Mouse (Mus musculus) large intestine, adult 2 months (tissue): Measurements from ENCODE around the gene Plekhs1. TPM values are rescaled to one million over a fixed set of nuclear protein-coding genes. Genes with fewer than 3 reads are reported as not detected.
A peak's percentile ranks its signal among the peaks of the same experiment; 100 is the strongest.

Experiments
- DNase-seq: peaks from one replicate; pipeline ENCODE4 v3.0.0-alpha.2; 2012; ENCODE audit warnings: low read depth, low spot score
- WGBS: fragments of 180-500 bp; shearing (Covaris S2); methylation state at CpG from one replicate; pipeline ENCODE4 v1.1.7; 2018; 5-methylcytosine and 5-hydroxymethylcytosine counted together
- polyA plus RNA-seq: library from polyadenylated mRNA; depleted of rRNA; stranded (reverse); fragments of >200 nt; gene quantifications from 2 replicates; pipeline ENCODE4 v1.2.3, GENCODE M21; 2012; rRNA removed

Gene Plekhs1
- polyA plus RNA-seq, result 0.43 TPM in 2 replicates

GRCm38 (mm10) chr19:56461522-56462101 is at the start of gene Plekhs1:
TSS of gene Plekhs1 (plus strand) at chr19:56461640.
- no peak for DNase-seq
- WGBS, result 28% methylated on average over 10 of the region's 10 CpGs

- 29% methylated on average over 4 of the region's 4 CpGs for WGBS
- DNase-seq, result peak; percentile 92
Observed at GRCm38 (mm10) chr19:56418404-56418803, 43.0 kb upstream of the Plekhs1 start.

DNA sequence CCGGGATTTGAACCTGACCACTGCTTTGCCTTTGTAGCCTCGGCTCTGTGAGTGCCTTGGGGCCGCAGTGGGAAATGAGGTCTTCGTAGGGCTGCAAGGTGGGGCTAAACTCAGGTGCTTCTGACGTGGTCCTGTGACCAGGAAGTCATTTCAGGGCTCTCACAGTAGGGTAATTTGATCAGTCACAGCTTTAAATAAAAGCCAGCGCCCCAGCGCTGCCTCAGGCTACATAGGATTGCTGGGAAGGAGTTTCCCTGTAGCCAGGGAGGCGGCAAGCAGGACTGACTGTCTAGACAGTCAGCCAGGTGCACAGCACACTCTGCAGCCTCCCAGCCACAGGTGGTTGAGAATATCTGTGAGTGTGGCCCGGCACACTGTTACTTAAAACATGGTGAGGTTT is 42.0 kb upstream of the Plekhs1 start:
- 35% methylated on average over 9 of the region's 9 CpGs for WGBS
- no peak for DNase-seq

DNA sequence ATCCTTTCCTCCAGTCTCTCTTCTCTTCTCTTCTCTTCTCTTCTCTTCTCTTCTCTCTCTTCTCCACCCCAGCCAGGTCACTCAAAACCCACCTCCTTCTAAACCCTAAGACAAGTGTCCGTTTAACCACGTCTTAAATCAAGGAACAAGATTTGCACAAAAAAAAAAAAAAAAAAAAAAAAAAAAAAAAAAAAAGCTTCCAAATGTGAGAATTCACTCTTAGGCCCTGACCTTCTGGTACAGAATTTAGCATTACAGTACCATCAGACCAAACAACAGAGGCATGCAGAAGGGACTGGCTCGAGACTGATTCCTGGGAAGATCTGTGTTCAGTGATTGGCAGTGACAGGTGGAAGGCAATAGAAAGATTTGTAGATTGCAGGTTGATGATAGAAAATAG is 41.1 kb upstream of the Plekhs1 start:
- WGBS, result 88% methylated on average over 3 of the region's 3 CpGs
- DNase-seq, result no peak

DNA sequence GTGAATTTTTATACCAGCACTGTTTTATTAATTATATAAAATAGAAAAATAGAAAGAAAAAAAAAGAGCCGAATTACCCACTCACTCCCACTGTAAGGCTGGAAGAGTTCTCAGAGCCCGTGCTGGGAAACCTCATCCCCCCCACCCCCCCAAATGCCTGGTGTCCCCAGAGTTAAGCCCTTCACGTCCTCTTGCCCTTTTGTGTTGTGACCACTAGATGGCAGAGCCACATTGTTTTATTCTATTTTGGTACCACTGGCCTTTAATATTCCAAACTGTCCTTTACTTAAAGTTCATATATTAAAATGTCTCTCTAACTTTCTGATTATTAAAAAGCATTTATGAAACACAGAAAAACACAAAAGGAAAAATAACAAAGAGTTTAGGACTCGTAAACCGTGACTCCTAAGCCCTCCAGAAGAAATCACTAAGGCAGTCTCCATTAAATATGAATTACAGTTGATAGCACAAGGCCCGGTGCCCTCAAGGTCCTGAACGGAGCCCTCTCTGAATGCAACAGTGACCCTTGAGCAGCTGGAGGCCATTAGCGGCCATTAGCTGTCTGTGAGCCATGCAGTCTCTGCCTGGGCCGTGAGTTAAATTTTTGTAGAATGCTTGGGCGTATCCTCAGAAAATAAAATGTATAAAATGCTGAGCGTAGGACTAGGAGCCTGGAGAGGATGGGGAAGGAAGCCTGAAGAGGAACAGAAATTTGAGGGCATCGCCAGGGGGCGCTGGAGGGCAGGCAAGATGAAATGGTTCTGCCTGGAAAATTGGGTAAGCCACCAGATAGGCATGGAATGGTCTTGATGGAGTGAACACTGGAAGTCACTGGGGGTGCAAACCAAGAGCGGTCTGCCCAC is 38.7 kb upstream of the Plekhs1 start:
- WGBS, result 41% methylated on average over 14 of the region's 14 CpGs
- no peak for DNase-seq

DNA sequence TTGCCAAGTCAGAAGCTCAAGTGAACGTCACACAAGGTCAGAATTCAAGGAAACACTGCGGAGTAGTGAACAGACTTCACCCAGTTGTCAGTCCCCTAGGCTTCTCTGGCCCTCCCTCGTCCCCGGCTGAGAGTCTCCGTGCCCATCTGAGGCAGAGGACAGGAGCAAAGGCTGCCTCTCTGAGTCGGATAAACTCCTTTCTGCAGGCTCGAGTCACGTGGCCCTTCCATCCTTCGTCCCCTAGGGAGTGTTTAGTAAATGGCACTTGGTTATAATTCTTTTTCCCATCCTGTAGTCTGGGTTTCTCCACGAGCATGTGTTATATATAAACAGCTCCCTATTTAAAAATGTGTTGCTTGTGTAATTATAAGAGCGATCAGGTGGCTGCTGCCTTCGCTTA is 38.1 kb upstream of the Plekhs1 start:
- 68% methylated on average over 12 of the region's 12 CpGs for WGBS
- no peak for DNase-seq

- WGBS, result 71% methylated on average over 17 of the region's 17 CpGs
- DNase-seq, result no peak
Observed at GRCm38 (mm10) chr19:56424606-56425395, 36.6 kb upstream of the Plekhs1 start.

DNA sequence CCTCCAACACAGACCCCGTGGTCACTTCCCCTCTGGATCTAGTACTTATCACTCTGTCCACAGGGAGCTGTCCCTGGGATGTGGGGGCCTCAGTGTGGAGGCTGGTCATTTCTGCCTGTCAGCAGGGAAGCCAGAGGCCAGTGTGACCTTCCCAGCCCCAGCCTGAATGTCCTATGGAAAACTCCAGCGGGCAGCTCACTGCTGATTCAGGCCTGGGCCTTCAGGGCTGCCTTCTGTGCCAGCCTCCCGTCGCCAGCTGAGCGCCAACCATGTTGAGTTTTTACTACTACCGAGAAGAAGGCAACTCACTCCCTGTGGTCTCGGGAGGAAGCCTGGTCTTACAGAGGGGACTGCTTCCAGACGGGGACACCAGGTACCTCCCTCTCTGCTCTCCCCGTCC is 35.9 kb upstream of the Plekhs1 start:
- WGBS, result 77% methylated on average over 9 of the region's 9 CpGs
- no peak for DNase-seq

- no peak for DNase-seq
- 82% methylated on average over 8 of the region's 8 CpGs for WGBS
Observed at GRCm38 (mm10) chr19:56430369-56430768, 31.1 kb upstream of the Plekhs1 start.

- WGBS, result 88% methylated on average over 10 of the region's 10 CpGs
- no peak for DNase-seq
Observed at GRCm38 (mm10) chr19:56432706-56433105, 28.7 kb upstream of the Plekhs1 start.

DNA sequence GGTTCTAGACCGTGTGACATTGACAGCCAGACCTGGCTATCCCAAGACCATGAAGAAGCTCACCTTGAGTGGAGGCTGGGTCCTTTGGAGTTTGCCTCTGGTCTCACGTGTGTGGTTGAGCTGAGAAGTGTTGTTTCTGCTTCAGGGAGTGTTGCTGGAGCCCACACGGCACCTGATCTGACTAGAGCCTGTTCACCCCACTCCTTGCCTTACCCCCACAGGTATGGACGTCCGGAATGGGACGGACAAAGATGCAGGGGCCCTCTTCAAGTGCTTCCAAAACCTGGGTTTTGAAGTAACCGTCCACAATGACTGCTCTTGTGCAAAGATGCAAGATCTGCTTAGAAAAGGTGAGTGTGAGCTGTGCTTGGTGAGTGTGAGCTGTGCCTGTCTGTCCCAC is 27.9 kb upstream of the Plekhs1 start:
- 94% methylated on average over 7 of the region's 7 CpGs for WGBS
- DNase-seq, result no peak

GRCm38 (mm10) chr19:56436380-56436779 is 25.1 kb upstream of the Plekhs1 start:
- no peak for DNase-seq
- WGBS, result 91% methylated on average over 13 of the region's 13 CpGs

- WGBS, result 50% methylated on average over 7 of the region's 7 CpGs
- DNase-seq, result no peak
Observed at GRCm38 (mm10) chr19:56438357-56439071, 22.9 kb upstream of the Plekhs1 start.

DNA sequence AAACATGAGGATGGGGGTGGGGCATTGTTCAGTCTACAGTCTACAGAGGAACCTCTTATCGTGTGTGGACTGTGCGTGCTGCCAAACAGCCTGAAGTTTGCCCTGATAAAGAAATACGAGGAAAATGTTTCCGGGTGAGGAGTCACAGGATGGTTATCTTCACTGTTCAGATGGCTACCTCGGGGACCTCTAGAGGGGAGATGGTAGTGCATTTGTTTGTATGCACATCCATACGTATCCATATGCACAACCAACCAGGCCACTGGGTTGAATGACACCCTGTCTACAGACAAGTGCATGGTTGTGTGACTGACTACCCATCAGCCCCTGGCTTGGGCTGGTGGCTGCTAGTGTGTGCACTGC is 22.4 kb upstream of the Plekhs1 start:
- WGBS, result 53% methylated on average over 6 of the region's 6 CpGs
- no peak for DNase-seq

DNA sequence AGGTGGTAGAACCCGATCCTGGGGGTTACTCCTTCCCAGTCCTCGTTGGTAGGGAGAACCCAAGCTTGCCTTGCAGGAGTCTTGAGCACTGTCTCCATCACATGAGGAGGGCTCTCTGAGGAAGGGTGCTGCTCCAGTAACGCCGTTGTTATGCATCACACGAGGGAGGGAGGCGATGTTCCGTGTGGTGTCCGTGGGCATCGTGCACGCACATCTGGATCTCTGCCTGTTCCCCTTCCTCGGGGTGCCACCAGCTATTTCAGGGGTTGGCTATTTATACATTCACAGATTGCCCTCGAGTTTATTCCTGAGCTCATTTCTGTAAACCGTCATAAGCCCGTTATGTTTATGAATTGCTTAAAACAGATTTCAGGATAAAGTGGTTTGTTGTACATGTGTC is 18.0 kb upstream of the Plekhs1 start:
- WGBS, result 71% methylated on average over 14 of the region's 14 CpGs
- no peak for DNase-seq

GRCm38 (mm10) chr19:56448784-56449183 is 12.7 kb upstream of the Plekhs1 start:
- 97% methylated on average over 4 of the region's 4 CpGs for WGBS
- DNase-seq, result no peak

- DNase-seq, result no peak
- 84% methylated on average over 8 of the region's 8 CpGs for WGBS
Observed at GRCm38 (mm10) chr19:56449537-56449936, 11.9 kb upstream of the Plekhs1 start.

DNA sequence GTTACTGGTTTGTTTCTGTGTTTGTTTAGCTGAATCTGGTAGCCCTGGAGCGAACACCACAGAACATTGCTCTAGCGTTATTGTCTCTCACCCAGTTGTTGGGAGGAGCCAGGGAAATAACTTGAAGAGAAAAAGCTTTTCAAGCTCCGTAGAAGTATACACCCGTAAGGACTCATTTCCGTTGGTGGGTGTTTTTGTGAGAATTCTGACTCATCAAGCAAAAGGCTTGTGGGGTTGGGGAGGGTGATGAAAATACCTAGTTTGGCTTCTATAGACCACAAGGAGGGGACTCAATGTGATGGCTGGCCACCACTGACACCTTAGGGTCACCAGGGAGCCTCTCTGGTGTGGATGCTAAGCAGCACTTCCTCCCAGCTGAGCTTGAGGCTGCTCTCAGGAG is 10.5 kb upstream of the Plekhs1 start:
- DNase-seq, result no peak
- WGBS, result 46% methylated on average over 5 of the region's 5 CpGs

DNA sequence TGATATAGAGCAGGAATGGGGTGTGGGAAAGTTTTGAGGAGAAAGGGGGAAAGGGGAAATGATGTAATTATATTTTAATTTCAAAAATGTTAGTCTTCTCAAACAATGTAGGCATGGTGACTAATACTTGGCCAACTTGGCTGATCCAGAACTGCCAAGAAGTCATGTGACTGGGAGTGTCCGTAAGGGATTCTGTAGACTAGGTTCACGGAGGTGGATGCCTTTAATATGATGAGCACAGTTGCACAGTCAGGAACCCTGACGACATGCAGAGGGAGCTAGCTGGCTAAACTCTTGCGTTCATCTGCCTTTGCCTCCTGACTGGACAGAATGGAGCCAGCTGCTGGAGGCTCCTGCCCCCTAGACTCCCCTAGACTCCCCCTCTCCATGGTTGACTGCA is 9.6 kb upstream of the Plekhs1 start:
- 60% methylated on average over 4 of the region's 4 CpGs for WGBS
- no peak for DNase-seq

- 87% methylated on average over 2 of the region's 2 CpGs for WGBS
- no peak for DNase-seq
Observed at GRCm38 (mm10) chr19:56452421-56452820, 9.0 kb upstream of the Plekhs1 start.
